Mouse (Mus musculus) lung, embryonic 16.5 days (tissue): ENCODE measurements around the gene Adcy6. TPM values are rescaled to one million over a fixed set of nuclear protein-coding genes. Genes with fewer than 3 reads are reported as not detected.

Source experiments
- ATAC-seq: fragments of 200-750 bp; cut with Nextera tagmentation; 2 replicates; pipeline ENCODE4 v1.8.0; 2017; ENCODE audit warnings: low read depth, mild to moderate bottlenecking, moderate library complexity
- H3K27ac ChIP-seq: fragments of 300-500 bp; sonication (generic); 2 replicates; pipeline ENCODE4 v1.5.1; 2014; ENCODE audit warnings: mild to moderate bottlenecking, control low read depth, low read length
- H3K27me3 ChIP-seq: fragments of 300-500 bp; sonication (generic); 2 replicates; pipeline ENCODE4 v1.6.1; 2014; ENCODE audit warnings: low read depth, low read length, mixed read lengths; ENCODE audit not compliant: control insufficient read depth, insufficient read depth
- H3K36me3 ChIP-seq: fragments of 300-500 bp; sonication (generic); 2 replicates; pipeline ENCODE4 v1.6.1; 2014; ENCODE audit warnings: low read length; ENCODE audit not compliant: control insufficient read depth, insufficient read depth
- H3K4me1 ChIP-seq: fragments of 300-500 bp; sonication (generic); replicated peaks from 2 replicates; pipeline ENCODE4 v1.6.1; 2014; ENCODE audit warnings: low read length, mixed read lengths; ENCODE audit not compliant: control insufficient read depth, insufficient read depth
- H3K4me2 ChIP-seq: fragments of 300-500 bp; sonication (generic); 2 replicates; pipeline ENCODE4 v1.6.1; 2014; ENCODE audit warnings: low read depth, low read length, control low read depth
- H3K4me3 ChIP-seq: fragments of 300-500 bp; sonication (generic); 2 replicates; pipeline ENCODE4 v1.5.1; 2014; ENCODE audit warnings: mild to moderate bottlenecking, low read length, control low read depth
- H3K9ac ChIP-seq: fragments of 300-500 bp; sonication (generic); 2 replicates; pipeline ENCODE4 v1.6.1; 2014; ENCODE audit warnings: low read length, control low read depth
- H3K9me3 ChIP-seq: fragments of 300-500 bp; sonication (generic); 2 replicates; pipeline ENCODE4 v1.6.1; 2016; ENCODE audit warnings: low read length; ENCODE audit not compliant: control insufficient read depth
- WGBS: fragments of 180-500 bp; shearing (Covaris S2); extraction: QIAGEN DNeasy Blood & Tissue Kit; methylation state at CpG from one replicate; pipeline ENCODE4 v1.1.7; 2014; 5-methylcytosine and 5-hydroxymethylcytosine counted together
- polyA plus RNA-seq: library from polyadenylated mRNA; unstranded; fragments of >200 nt; fragmentation: Nextera tagmentation; extraction: Ambion mirVana; gene quantifications from 2 replicates; pipeline ENCODE4 v1.2.1, GENCODE M21; 2015

The Adcy6 gene
- polyA plus RNA-seq, 1 experiment from 2014 or later, result 21.7 TPM

GRCm38 (mm10) chr15:98617176-98617537 is 7.3 kb upstream of the Adcy6 start:
- ATAC-seq, result peak; percentile 59
- Histone ChIP-seq H3K9me3 (no peaks in the 10 kb centered on the region), H3K4me3 (peak overlapping the region; percentile 9; the same call in 1 of the 2 replicates), H3K36me3 (no peaks in the 10 kb centered on the region), H3K4me2 (peak overlapping the region; percentile 42; the same call in 1 of the 2 replicates), H3K27ac (no peak overlapping the region), H3K9ac (peak overlapping the region; percentile 53), H3K27me3 (0 out of 2 replicates have a peak, but pooled peaks cover under 1% of the 10 kb centered on the region), H3K4me1 (peaks cover 4% of the 10 kb centered on the region; the same call in 1 of the 2 replicates)
- under 1% methylated on average over 12 of the region's 12 CpGs for WGBS

GRCm38 (mm10) chr15:98616362-98617175 is 6.7 kb upstream of the Adcy6 start:
- 0 out of 2 replicates have a peak overlapping the region, but pooled peaks have one; percentile 36 for H3K9ac ChIP-seq
- peak overlapping the region; percentile 9; the same call in 1 of the 2 replicates for H3K4me3 ChIP-seq
- H3K4me2 ChIP-seq, result peak overlapping the region; percentile 42; the same call in 1 of the 2 replicates
- 34% methylated on average over 20 of the region's 20 CpGs for WGBS
- peak; percentile 65 for ATAC-seq
- H3K27me3 ChIP-seq, result no peaks in the 10 kb centered on the region
- no peak overlapping the region for H3K27ac ChIP-seq
- no peaks in the 10 kb centered on the region for H3K9me3 ChIP-seq
- H3K36me3 ChIP-seq, result no peaks in the 10 kb centered on the region
- peaks cover 4% of the 10 kb centered on the region; the same call in 1 of the 2 replicates for H3K4me1 ChIP-seq

- Histone ChIP-seq H3K4me2 (no peak overlapping the region), H3K4me1 (peaks cover 4% of the 10 kb centered on the region; the same call in 1 of the 2 replicates), H3K9me3 (no peaks in the 10 kb centered on the region), H3K27me3 (no peaks in the 10 kb centered on the region), H3K9ac (no peak overlapping the region), H3K27ac (no peak overlapping the region), H3K4me3 (no peak overlapping the region), H3K36me3 (no peaks in the 10 kb centered on the region)
- no peak for ATAC-seq
- 72% methylated on average over 6 of the region's 6 CpGs for WGBS
Observed at GRCm38 (mm10) chr15:98615751-98616150, 5.9 kb upstream of the Adcy6 start.

GRCm38 (mm10) chr15:98614971-98615370 is 5.1 kb upstream of the Adcy6 start:
- H3K4me3 ChIP-seq, result no peak overlapping the region
- no peak overlapping the region for H3K27ac ChIP-seq
- H3K27me3 ChIP-seq, result no peaks in the 10 kb centered on the region
- peaks cover 4% of the 10 kb centered on the region; the same call in 1 of the 2 replicates for H3K4me1 ChIP-seq
- no peak for ATAC-seq
- H3K36me3 ChIP-seq, result no peaks in the 10 kb centered on the region
- H3K9me3 ChIP-seq, result no peaks in the 10 kb centered on the region
- 45% methylated on average over 6 of the region's 6 CpGs for WGBS
- H3K9ac ChIP-seq, result no peak overlapping the region
- H3K4me2 ChIP-seq, result no peak overlapping the region

GRCm38 (mm10) chr15:98614551-98614950 is 4.7 kb upstream of the Adcy6 start:
- H3K4me1 ChIP-seq, result peaks cover 4% of the 10 kb centered on the region; the same call in 1 of the 2 replicates
- H3K9me3 ChIP-seq, result no peaks in the 10 kb centered on the region
- H3K4me3 ChIP-seq, result no peak overlapping the region
- ATAC-seq, result no peak
- H3K36me3 ChIP-seq, result no peaks in the 10 kb centered on the region
- H3K4me2 ChIP-seq, result no peak overlapping the region
- WGBS, result 33% methylated on average over 9 of the region's 9 CpGs
- no peak overlapping the region for H3K27ac ChIP-seq
- 0 out of 2 replicates have a peak overlapping the region, but pooled peaks have one; percentile 21 for H3K9ac ChIP-seq
- no peaks in the 10 kb centered on the region for H3K27me3 ChIP-seq

- Histone ChIP-seq H3K27me3 (no peaks in the 10 kb centered on the region), H3K9me3 (no peaks in the 10 kb centered on the region), H3K36me3 (no peaks in the 10 kb centered on the region), H3K9ac (no peak overlapping the region), H3K4me3 (no peak overlapping the region), H3K4me2 (no peak overlapping the region), H3K27ac (no peak overlapping the region), H3K4me1 (peaks cover 15% of the 10 kb centered on the region)
- 87% methylated on average over 3 of the region's 3 CpGs for WGBS
- ATAC-seq, result no peak
Observed at GRCm38 (mm10) chr15:98612229-98612628, 2.4 kb upstream of the Adcy6 start.

GRCm38 (mm10) chr15:98610131-98610633 is 306 bp upstream of the Adcy6 start:
- Histone ChIP-seq H3K4me1 (peaks cover 25% of the 10 kb centered on the region), H3K4me3 (peak overlapping the region; percentile 90), H3K9ac (peak overlapping the region; percentile 92), H3K27ac (peak overlapping the region; percentile 97), H3K4me2 (peak overlapping the region; percentile 86), H3K9me3 (no peaks in the 10 kb centered on the region), H3K36me3 (0 out of 2 replicates have a peak, but pooled peaks cover 4% of the 10 kb centered on the region), H3K27me3 (no peaks in the 10 kb centered on the region)
- ATAC-seq, result no peak
- 3% methylated on average over 12 of the region's 12 CpGs for whole genome bisulfite sequencing

- H3K27me3 ChIP-seq, result no peaks in the 10 kb centered on the region
- peak; percentile 2; the same call in 1 of the 2 replicates for ATAC-seq
- H3K27ac ChIP-seq, result peak overlapping the region; percentile 97
- peak overlapping the region; percentile 92 for H3K9ac ChIP-seq
- no peaks in the 10 kb centered on the region for H3K9me3 ChIP-seq
- peaks cover 13% of the 10 kb centered on the region for H3K36me3 ChIP-seq
- peaks cover 25% of the 10 kb centered on the region for H3K4me1 ChIP-seq
- H3K4me2 ChIP-seq, result peak overlapping the region; percentile 86
- 2% methylated on average over 13 of the region's 26 CpGs for WGBS
- H3K4me3 ChIP-seq, result peak overlapping the region; percentile 90
Observed at GRCm38 (mm10) chr15:98608784-98609250, 1.1 kb downstream of the Adcy6 start.
